Mouse (Mus musculus): ENCODE measurements around the gene Nipsnap1.

Nipsnap1 gene

DNA sequence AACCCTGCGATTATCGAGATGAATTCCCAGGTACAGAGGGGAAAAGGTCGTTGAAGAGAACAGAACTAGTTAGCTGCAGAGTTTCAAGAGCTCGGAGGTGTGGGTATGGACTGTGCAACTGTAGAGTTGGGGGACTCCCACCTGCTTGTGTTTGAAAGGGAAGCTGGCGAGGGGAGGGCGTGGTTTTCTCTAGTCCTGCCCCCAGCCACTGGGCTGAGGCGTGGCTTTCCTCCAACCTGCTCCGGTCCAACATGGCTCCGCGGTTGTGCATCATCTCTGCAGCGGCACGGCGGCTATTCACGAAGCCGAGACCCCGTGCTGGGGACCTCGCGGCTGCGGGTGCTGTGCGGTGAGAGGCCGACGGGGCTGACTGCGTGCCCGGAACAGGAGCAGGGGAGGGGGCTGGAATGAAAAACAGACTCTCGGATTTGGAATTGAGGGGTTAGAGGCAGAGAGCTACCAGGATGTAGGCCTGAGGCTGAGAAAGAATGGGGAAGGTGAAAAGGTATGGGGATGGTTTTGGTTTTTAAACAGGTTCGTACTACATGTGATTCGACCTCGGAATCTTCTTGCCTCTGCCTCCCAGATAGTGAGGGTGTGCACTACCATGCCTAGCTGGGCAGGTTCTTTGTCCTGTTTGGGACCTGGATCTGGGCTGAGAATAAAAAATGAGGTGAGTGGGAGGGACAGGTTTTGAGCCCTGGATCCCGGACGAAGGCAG lies at the start of gene Nipsnap1:
Gene Nipsnap1 (plus strand): TSS at position 197 of the 721 bp plus-strand sequence.
- DNase-seq, result peak; percentile 79

- no peak for DNase-seq
Measured at GRCm38 (mm10) chr11:4826152-4826778, 47.5 kb upstream of the Nipsnap1 start.

GRCm38 (mm10) chr11:4827340-4827739 lies 46.4 kb upstream of the Nipsnap1 start:
- DNase-seq, result no peak

DNA sequence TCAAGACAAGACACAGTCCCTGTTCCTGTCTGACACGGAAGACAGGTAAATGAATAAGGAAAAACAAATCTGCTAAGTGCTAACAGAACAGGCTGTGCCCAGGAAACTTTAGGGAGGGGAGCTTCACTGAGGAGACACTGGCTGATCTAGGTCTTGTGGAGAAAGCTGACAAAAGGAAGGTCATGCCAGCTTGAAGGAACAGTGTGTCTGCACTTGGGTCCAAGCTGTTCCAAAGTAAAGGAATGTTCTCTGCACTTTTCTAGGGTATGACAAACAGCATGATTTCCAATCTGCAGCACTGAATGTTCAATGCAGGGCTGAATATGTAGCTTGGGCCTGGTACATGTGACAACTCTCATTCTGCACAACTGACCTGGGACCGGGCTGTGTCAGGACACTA lies 45.8 kb upstream of the Nipsnap1 start:
- no peak for DNase-seq

DNA sequence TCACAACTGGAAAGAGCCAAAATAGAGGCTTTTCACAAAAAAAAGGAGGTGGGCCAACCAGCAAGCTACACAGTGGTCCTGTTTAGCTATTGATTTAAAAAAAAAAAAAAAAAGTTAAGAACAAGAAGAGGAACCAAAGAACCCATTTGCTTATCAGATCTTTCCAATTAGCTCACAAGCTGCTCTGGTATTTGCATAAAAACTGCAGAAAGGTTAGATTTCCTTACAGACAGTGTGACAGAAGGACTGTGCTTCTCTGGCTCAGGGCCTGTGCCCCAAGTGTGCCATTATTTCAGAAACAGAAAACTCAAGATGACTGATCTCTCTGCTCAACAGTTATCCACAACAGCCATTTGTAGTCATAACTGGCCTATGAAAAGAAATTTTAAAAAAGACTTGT lies 42.7 kb upstream of the Nipsnap1 start:
- no peak for DNase-seq

DNA sequence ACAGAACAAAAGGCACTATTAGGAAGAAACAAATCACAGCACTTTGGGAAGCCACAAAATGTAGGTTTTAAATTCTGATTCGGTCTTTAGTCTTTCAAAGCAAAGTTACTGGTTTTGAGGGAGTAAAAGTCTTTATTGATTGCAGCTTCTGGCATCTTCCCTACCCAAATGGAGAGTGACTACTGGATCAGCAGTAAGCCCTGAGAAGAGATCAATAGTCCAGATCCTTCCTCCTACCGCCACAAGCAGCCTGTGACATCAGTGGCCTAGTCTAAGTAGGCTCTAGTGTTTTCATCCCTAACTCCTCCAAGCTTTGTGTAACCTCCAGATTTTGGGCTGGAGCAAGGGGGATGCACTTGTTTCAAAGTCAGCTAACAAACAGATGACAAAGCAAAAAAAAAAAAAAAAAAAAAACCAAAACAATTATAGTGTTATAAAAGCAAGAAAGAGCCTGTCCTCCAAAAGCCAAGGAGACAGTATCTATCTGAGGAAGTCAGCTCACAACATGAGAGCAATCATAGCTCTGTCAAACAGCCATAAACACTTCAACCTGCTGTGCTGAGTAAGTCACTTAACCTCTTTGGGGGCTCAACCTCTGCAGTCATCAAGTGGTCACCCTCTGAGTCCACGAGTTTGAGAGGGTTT lies 40.3 kb upstream of the Nipsnap1 start:
- no peak for DNase-seq

DNA sequence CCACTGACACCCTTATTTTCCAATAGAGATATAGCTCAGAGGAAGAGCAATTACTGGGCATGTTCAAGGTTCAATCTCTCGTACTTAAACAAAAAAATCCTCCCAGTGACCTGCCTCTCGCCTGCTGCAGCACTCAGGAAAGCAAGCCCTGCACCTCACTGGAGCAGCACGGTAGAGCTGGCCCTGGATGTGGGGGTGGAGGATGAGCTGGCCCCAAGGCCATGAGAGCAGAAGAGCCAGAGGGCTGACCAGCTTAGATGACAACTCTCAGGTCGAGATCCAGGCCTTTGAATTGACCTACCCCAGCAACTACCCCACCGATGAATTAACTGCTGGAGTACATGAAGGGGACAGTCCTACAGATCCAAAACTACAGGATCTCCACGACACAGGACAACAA lies 38.3 kb upstream of the Nipsnap1 start:
- no peak for DNase-seq

DNA sequence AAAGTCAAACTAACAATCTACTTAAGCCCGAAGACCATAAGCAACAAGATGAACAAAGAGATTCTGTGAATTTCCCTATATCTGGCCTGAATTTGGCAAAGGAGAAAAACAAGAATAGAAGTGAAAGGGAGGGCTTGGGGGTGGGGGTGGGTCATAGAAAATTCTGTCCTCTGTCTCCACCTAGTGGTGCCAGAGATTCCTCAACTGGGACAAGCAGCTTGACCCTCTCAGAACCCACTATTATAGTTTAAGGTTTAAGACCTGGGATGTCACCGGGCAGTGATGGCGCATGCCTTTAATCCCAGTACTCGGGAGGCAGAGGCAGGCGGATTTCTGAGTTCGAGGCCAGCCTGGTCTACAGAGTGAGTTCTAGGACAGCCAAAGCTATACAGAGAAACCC lies 37.0 kb upstream of the Nipsnap1 start:
- DNase-seq, result peak; percentile 34

DNA sequence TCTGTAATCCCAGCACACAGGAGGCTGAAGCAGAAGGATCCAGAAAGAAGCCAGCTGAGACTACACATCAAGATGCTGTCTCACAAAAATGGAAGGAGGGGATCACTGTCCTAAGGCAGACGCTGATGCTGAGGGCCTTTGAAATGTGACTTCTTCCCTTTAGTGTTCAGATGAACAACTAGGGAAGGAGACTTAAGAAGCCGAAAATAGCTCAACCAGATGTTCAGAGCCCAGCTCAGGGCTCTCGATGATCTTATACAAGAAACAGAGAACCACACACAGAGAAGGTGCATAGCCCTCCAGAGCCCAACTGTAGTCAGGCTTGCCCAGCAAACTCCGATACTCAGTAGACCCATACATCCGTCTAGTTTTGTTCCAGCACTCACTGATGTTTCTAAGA lies 36.4 kb upstream of the Nipsnap1 start:
- no peak for DNase-seq

- DNase-seq, result no peak
Measured at GRCm38 (mm10) chr11:4838235-4838634, 35.5 kb upstream of the Nipsnap1 start.

- DNase-seq, result no peak
Measured at GRCm38 (mm10) chr11:4840942-4841526, 32.7 kb upstream of the Nipsnap1 start.

GRCm38 (mm10) chr11:4848483-4849248 lies 25.1 kb upstream of the Nipsnap1 start:
- peak; percentile 34 for DNase-seq

DNA sequence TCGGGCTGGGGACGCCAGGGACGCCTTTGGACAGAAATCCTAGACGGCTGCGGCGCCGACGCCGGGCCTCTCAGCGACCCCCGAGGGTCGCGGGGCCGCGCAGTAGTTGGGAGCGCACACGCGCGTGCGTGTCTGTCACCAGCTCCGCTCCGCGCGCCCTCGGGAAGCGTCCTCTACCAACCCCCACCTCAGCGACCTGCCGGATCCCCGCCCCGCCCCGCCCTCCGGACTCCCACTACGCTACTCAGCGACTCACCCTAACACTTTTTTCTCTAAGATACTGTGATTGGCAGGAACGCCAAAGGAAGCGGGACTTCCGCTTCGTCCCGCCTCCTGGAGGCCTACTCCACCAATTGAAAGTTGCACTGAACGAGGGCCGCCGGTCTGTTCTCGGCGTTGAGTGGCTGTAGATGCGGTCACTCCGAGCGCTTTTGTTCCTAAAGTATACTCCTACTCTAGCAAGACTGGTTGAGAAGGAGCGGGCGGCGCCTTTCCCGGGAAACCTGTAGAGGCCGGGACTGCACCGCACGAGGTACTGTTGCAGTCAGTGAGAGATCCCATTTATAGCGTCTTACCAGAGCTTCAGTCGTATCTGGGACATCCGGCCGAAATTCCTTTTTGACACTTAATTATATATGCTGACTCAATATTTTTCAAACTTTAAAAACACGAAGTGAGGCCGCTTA lies 24.4 kb upstream of the Nipsnap1 start, which contains the start of gene Nf2:
Gene Nf2 (minus strand): TSS at position 279 of the 686 bp plus-strand sequence.
- peak; percentile 97 for DNase-seq

DNA sequence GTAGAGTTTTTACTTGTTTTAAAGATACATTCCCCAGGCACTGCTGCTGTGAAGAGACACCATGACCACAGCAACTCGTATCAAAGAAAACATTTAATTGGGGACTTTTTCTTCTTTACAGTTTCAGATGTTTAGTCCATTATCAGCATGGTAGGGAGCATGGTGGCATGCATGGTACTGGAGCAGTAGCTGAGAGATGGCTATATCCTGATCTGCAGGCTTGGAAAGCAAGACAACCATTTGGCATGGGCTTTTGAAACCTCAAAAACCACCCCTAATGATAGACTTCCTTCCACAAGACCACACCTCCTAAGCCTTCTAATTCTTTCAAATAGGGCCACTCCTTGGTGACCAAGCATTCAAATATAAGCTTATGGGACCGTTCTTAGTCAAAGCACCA lies 23.3 kb upstream of the Nipsnap1 start:
- no peak for DNase-seq

GRCm38 (mm10) chr11:4853021-4853420 lies 20.7 kb upstream of the Nipsnap1 start:
- no peak for DNase-seq

- no peak for DNase-seq
Measured at GRCm38 (mm10) chr11:4854181-4854580, 19.6 kb upstream of the Nipsnap1 start.

GRCm38 (mm10) chr11:4858416-4858815 lies 15.3 kb upstream of the Nipsnap1 start:
- no peak for DNase-seq

DNA sequence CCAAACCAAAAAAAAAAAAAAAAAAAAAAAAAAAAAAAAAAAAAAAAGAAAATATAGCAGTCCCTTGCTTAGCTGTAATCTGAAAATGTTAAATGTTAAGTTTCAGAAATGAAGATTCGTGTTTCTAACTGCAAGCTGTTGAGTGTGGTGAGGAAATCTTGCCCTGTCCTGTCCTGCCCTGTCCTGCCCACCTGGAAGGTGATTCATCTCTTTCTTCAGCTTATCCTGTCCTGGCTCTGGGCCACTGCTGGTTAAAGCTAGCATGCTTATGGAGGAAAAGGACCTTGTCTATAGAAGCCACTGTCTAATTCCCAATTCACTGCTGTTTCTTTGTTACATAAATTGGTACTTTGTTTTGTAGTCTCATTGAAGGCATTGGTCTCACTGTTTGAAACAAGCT lies 12.8 kb upstream of the Nipsnap1 start:
- DNase-seq, result no peak

GRCm38 (mm10) chr11:4861816-4862604 lies 11.7 kb upstream of the Nipsnap1 start:
- DNase-seq, result no peak

DNA sequence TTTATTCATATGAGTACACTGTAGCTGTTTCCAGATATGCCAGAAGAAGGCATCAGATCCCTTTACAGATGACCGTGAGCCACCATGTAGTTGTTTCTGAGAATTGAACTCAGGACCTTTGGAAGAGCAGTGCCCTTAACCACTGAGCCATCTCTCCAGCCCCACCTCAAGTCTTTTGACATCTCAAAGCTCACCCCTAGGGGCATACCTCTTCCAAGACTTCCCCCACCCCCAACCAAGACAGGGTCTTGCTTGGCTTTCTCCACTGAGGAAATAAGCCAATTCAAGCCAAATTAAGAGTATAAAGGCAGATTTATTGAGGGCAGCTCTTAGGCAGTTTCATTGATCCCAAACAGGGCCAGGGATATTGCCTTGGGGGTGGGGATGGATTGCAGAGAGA lies 11.0 kb upstream of the Nipsnap1 start:
- DNase-seq, result no peak

GRCm38 (mm10) chr11:4865645-4866251 lies 8.0 kb upstream of the Nipsnap1 start:
- peak; percentile 63 for DNase-seq
